Mouse (Mus musculus): Measurements from ENCODE around the gene Tomm40l. TPM values are rescaled to one million over a fixed set of nuclear protein-coding genes. Genes with fewer than 3 reads are reported as not detected.

The Tomm40l gene
- polyA plus RNA-seq, 1 experiment: 20.3 TPM

GRCm38 (mm10) chr1:171268341-171268740 lies 46.0 kb upstream of the Tomm40l start:
- Histone ChIP-seq H3K4me1 (ENCODE audit: control insufficient read depth, insufficient read depth, insufficient read length) (peaks cover 13% of the 10 kb centered on the region; the same call in 1 of the 2 replicates), H3K4me3 (ENCODE audit: extremely low read depth, insufficient read depth, insufficient read length) (no peak overlapping the region), H3K27ac (ENCODE audit: insufficient read depth, low read length) (no peak overlapping the region), H3K27me3 (ENCODE audit: control insufficient read depth, insufficient read depth, low read length) (no peaks in the 10 kb centered on the region), H3K36me3 (ENCODE audit: control insufficient read depth, insufficient read depth, low read length) (no peaks in the 10 kb centered on the region)
- TF ChIP-seq CTCF (IDR thresholded peaks at IDR 0.05; ENCODE audit: extremely low read depth, insufficient read depth, insufficient read length, insufficient replicate concordance): no peak
- no peak for TF ChIP-seq POLR2A (IDR thresholded peaks at IDR 0.05; ENCODE audit: low read depth, low read length)
- DNase-seq (ENCODE audit: low read depth in 1 of 2, low spot score in 2 of 2): no peak
- WGBS: 69% methylated on average over 1 of the region's 1 CpGs

DNA sequence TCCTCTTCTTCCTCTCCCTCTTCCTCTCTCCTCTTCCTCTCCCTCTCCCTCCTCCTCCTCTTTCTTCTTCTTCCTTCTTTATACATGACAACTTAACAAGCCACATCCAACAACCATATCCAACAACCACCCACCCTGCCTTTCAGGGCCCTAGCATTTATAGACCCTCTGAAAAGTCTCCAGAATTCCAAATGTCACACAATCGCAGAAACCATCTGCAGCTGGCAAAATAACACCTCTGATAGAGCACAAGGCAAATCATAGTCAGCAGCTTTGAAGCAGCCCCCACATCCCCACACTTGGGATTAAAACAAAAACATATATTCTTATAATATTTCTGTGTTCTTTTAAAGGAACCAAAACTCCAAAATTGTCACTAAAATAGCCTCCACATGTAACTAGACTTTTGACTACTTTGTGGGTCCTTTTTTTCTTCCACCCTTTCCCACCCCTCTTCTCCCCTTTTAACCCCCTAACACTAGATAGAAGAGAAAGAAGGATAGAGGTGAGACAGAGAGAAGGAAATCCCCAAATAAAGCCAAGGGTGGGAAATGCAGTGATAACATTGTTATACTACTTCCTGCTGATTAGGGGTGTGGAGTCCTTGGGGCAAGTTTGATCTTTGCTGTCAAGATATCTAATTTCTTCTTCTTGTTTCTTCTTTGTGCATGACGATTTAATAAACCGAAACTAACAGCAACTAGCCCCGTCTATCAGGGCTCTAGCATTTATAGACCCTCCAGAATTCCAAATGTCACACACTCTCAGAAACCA lies 43.8 kb upstream of the Tomm40l start:
- WGBS: 44% methylated on average over 4 of the region's 4 CpGs
- Histone ChIP-seq H3K4me1 (ENCODE audit: control insufficient read depth, insufficient read depth, insufficient read length) (peaks cover 3% of the 10 kb centered on the region; the same call in 1 of the 2 replicates), H3K27ac (ENCODE audit: insufficient read depth, low read length) (no peak overlapping the region), H3K4me3 (ENCODE audit: extremely low read depth, insufficient read depth, insufficient read length) (no peak overlapping the region), H3K27me3 (ENCODE audit: control insufficient read depth, insufficient read depth, low read length) (no peaks in the 10 kb centered on the region), H3K36me3 (ENCODE audit: control insufficient read depth, insufficient read depth, low read length) (no peaks in the 10 kb centered on the region)
- no peak for DNase-seq (ENCODE audit: low read depth in 1 of 2, low spot score in 2 of 2)
- TF ChIP-seq CTCF (IDR thresholded peaks at IDR 0.05; ENCODE audit: extremely low read depth, insufficient read depth, insufficient read length, insufficient replicate concordance) (no peak), POLR2A (IDR thresholded peaks at IDR 0.05; ENCODE audit: low read depth, low read length) (no peak)

GRCm38 (mm10) chr1:171263666-171264461 lies 41.5 kb upstream of the Tomm40l start:
- no peak for TF ChIP-seq CTCF (IDR thresholded peaks at IDR 0.05; ENCODE audit: extremely low read depth, insufficient read depth, insufficient read length, insufficient replicate concordance)
- no peak for TF ChIP-seq POLR2A (IDR thresholded peaks at IDR 0.05; ENCODE audit: low read depth, low read length)
- Histone ChIP-seq H3K4me1 (ENCODE audit: control insufficient read depth, insufficient read depth, insufficient read length) (no peaks in the 10 kb centered on the region; the same call in 1 of the 2 replicates), H3K27ac (ENCODE audit: insufficient read depth, low read length) (peak overlapping the region; percentile 33; the same call in 1 of the 2 replicates), H3K27me3 (ENCODE audit: control insufficient read depth, insufficient read depth, low read length) (0 out of 2 replicates have a peak, but pooled peaks cover 2% of the 10 kb centered on the region), H3K4me3 (ENCODE audit: extremely low read depth, insufficient read depth, insufficient read length) (no peak overlapping the region), H3K36me3 (ENCODE audit: control insufficient read depth, insufficient read depth, low read length) (no peaks in the 10 kb centered on the region)
- DNase-seq (ENCODE audit: low read depth in 1 of 2, low spot score in 2 of 2): no peak
- WGBS: 63% methylated on average over 3 of the region's 3 CpGs

DNA sequence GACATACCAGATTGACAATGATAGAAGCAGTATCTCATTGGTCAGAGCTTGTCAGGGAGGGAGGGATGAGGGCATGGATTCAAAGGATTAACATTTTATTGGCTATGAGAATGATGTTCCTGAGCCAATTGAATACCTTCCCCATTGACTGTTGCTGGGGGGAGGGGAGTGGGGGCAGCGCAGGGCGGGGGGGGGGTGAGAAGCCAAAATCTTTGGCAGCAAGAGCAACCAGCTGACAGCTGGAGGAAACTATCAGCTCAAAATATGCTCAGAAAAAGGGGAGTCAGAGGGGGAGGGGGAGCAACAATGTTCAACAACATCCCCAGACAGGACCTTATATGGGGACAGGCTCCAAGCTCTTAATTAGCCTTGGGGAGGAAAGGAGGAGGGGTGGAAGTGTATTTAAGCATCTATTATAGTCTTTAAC lies 40.9 kb upstream of the Tomm40l start:
- no peak for TF ChIP-seq CTCF (IDR thresholded peaks at IDR 0.05; ENCODE audit: extremely low read depth, insufficient read depth, insufficient read length, insufficient replicate concordance)
- TF ChIP-seq POLR2A (IDR thresholded peaks at IDR 0.05; ENCODE audit: low read depth, low read length): no peak
- no peak overlapping the region for H3K4me3 ChIP-seq (ENCODE audit: extremely low read depth, insufficient read depth, insufficient read length)
- no peaks in the 10 kb centered on the region for H3K36me3 ChIP-seq (ENCODE audit: control insufficient read depth, insufficient read depth, low read length)
- 0 out of 2 replicates have a peak, but pooled peaks cover 2% of the 10 kb centered on the region for H3K27me3 ChIP-seq (ENCODE audit: control insufficient read depth, insufficient read depth, low read length)
- DNase-seq (ENCODE audit: low read depth in 1 of 2, low spot score in 2 of 2): no peak
- 7% methylated on average over 2 of the region's 2 CpGs for WGBS
- no peaks in the 10 kb centered on the region; the same call in 1 of the 2 replicates for H3K4me1 ChIP-seq (ENCODE audit: control insufficient read depth, insufficient read depth, insufficient read length)
- H3K27ac ChIP-seq (ENCODE audit: insufficient read depth, low read length): no peak overlapping the region

DNA sequence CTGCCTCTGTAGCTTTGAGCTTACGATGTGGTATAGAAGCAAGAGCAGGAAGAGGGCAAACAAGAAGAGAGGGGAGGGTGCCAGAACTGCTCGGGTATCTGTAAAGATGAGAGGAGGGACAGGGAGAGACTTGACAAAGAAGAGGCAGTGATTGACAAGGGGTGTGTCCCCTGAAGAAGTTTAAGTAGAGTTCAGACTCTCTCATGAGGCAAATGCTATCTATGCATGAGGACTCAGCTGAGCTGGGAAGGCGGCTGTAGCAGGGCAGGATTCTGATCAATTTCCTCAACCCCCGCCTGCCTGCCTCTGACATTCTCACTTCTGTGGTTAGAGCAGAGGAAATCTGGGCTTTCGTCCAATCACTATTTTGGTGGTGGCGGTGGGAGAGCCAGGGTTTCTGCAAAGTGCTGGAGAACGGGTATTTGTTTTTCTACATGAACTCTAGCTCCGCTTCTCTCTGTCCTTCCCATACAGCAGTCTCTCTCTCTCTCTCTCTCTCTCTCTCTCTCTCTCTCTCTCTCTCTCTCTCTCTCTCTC lies 40.3 kb upstream of the Tomm40l start:
- no peak for DNase-seq (ENCODE audit: low read depth in 1 of 2, low spot score in 2 of 2)
- H3K4me3 ChIP-seq (ENCODE audit: extremely low read depth, insufficient read depth, insufficient read length): no peak overlapping the region
- WGBS: 3% methylated on average over 8 of the region's 8 CpGs

GRCm38 (mm10) chr1:171260316-171260715 lies 38.0 kb upstream of the Tomm40l start:
- 83% methylated on average over 3 of the region's 3 CpGs for WGBS
- no peak overlapping the region for H3K27ac ChIP-seq (ENCODE audit: insufficient read depth, low read length)
- DNase-seq (ENCODE audit: low read depth in 1 of 2, low spot score in 2 of 2): no peak

More for the DNA sequence above, 40.3 kb upstream of the Tomm40l start:
- Histone ChIP-seq H3K27ac (ENCODE audit: insufficient read depth, low read length) (peak overlapping the region; percentile 7), H3K27me3 (ENCODE audit: control insufficient read depth, insufficient read depth, low read length) (0 out of 2 replicates have a peak, but pooled peaks cover 2% of the 10 kb centered on the region), H3K36me3 (ENCODE audit: control insufficient read depth, insufficient read depth, low read length) (no peaks in the 10 kb centered on the region), H3K4me1 (ENCODE audit: control insufficient read depth, insufficient read depth, insufficient read length) (no peaks in the 10 kb centered on the region; the same call in 1 of the 2 replicates)
- no peak for TF ChIP-seq POLR2A (IDR thresholded peaks at IDR 0.05; ENCODE audit: low read depth, low read length)
- TF ChIP-seq CTCF (IDR thresholded peaks at IDR 0.05; ENCODE audit: extremely low read depth, insufficient read depth, insufficient read length, insufficient replicate concordance): no peak

More at GRCm38 (mm10) chr1:171260316-171260715, 38.0 kb upstream of the Tomm40l start:
- Histone ChIP-seq H3K4me1 (ENCODE audit: control insufficient read depth, insufficient read depth, insufficient read length) (no peaks in the 10 kb centered on the region; the same call in 1 of the 2 replicates), H3K4me3 (ENCODE audit: extremely low read depth, insufficient read depth, insufficient read length) (no peak overlapping the region), H3K36me3 (ENCODE audit: control insufficient read depth, insufficient read depth, low read length) (no peaks in the 10 kb centered on the region), H3K27me3 (ENCODE audit: control insufficient read depth, insufficient read depth, low read length) (0 out of 2 replicates have a peak, but pooled peaks cover 2% of the 10 kb centered on the region)
- TF ChIP-seq POLR2A (IDR thresholded peaks at IDR 0.05; ENCODE audit: low read depth, low read length): no peak
- TF ChIP-seq CTCF (IDR thresholded peaks at IDR 0.05; ENCODE audit: extremely low read depth, insufficient read depth, insufficient read length, insufficient replicate concordance): no peak
